Mouse (Mus musculus) heart, adult 9 months (tissue): ENCODE data around the gene 4930404N11Rik.

Experiments
- DNase-seq, 2 experiments: peaks; one replicate each; pipeline ENCODE4 v3.0.0; 2022; ENCODE audit warnings: low spot score in 2 of 2

The 4930404N11Rik gene

DNA sequence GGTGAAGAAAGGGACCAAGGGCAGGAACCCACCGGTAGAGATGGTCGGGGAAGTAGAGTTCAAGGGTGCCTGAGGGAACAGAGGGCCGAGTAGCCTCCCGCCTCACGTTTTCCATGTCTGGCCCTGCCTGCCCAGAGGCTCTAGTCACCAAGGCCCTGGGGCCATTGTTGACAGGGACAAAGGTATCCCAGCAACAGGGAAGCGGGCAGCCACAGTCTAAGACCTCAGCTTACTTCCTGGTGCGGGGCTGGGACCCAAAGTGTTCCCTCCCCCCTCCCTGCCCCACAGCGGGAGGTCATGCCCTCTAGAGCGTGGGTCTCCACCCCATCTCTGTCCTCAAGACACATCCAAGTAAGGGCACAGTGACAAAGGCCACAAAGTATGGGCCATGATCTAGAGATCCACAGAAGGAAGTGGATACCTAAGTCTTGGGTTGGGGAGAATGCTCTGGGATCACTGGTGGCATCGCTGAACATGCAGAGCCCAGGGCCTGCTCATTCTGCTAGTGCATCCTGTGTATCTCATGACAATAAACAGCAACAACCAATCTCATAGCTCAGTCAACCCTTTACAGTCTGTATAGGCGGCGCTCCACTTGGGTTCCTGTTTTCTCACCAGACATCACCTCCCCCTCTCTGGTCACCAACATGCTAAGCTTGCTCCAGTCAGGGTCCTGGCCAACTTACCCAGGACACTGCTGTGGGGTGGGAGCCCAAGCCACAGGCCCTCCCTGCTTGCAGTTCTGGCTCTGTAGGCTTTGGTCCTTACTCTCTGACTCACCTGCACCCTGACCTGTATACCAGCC, at the start of gene 4930404N11Rik:
Gene 4930404N11Rik (minus strand): TSS at position 145 of the 805 bp plus-strand sequence.
- DNase-seq = no peak

DNA sequence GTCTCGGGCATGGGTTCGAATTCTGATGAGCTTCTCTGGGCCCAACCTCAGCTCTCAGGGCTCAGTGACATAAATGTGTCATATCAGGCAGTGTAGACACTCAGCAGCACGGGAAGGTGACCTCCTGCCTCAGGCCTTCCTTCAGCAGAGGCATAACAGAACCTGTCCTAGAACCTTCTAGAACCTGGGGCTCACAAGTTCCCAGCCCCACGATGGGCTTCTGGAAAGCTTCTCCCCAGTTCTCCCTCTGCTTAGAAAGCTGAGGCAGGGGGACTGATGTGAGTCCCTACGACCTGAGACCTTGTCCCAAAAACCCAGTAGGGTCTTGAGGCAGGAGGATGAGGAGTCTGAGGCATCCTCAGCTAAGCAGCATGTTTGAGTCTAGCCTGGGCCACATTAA, 49.5 kb upstream of the 4930404N11Rik start:
- DNase-seq = peak in 1 of 2 experiments; percentile 30

DNA sequence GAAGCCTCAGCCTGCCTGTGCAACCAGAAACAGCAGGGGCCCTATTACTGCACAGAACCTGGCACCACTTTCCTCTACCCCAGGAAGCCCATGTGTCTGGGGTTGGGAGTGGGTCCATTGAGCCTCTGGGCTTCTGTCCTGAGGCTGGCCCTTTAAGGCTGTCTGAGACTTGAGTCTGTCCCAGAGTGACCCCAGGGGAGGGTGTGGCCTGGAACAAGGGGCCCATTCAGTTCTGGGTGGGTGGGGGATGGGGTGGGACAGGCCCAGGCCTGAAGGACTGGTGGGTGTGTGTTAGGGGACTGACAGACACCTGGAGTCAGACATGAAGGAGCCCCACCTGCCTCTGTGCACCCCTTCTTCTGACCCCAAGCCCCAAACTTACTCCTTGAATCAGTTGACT, 49.1 kb upstream of the 4930404N11Rik start:
- peak; percentile 70 to 73 for DNase-seq

DNA sequence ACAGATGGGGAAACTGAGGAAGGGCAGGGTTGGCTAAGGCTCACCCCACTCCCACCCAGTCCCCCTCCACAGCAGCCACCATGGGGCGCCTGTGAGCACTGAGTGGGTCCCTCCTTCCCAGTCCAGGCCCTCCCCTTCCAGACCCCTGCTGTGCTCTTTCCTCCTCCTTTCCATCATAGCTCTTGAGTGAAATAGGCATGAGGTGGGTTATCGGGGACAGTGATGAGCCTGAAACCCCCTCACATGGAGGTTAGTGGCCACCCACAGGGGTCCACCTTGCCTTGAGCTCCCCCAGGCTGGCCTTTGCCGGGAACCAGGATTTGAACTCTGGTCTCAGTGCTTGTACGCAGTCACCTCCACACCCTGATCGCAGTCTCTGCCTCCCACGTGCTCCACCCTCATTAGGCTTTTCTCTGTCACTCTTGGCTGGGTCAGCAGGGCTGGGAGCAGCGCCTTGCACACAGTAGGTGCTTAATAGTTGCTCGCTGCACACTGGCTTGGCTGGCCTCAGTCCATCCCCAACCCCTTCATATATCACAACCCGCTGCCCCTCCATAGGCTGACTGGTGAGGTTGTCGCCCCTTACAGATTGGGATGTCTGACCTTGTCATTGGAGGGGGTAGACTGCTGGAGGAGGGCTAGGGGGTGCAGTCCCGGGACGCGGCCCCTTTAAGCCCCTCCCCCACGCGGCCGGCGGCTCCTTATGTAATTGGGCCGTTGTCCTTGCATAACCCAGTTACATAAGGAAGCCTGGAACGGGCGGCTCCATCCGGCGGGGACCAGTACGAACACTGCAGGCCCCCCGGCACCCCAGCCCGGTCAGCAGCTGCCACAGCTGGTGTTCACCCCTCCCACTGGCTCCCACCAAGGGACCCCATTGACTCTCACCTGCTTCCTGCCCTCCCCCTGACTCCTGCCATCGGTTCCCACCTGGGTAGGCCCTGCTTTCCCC, 48.0 kb upstream of the 4930404N11Rik start:
- peak; percentile 93 to 94 for DNase-seq

DNA sequence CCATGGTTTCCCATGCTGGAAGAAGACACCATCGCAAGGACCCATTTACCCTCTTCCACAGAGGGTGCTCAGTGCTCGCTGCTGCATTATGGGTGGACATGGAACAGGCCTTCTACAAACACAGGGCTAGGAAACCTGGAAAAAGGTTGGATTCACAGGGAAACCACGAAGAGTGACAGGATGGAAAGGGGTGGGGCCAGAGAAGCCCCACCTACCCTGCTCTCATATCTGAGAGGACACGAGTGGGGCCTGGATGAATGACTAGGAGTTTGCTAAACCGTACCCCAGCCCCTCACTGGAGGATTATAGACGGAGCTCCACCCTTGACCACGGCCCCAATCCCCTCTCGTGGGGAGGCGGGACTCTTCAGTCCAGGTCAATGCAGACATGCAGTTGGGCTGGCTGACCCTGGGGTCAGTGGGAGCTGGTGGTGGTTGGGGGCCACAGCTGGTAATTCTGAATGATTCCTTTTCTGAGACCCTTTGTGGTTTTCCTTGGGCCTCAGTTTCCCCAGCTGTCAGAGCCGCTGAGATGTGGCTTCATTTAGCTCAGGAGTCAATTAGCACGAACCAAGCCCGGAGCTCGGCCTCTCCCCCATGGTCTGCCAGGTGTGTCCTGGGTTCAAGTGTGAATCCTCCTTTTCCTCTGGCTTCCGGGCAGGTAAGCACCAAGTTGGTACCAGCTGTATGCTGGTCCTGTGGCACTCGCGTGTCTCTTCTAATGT, 47.1 kb upstream of the 4930404N11Rik start:
- no peak for DNase-seq

DNA sequence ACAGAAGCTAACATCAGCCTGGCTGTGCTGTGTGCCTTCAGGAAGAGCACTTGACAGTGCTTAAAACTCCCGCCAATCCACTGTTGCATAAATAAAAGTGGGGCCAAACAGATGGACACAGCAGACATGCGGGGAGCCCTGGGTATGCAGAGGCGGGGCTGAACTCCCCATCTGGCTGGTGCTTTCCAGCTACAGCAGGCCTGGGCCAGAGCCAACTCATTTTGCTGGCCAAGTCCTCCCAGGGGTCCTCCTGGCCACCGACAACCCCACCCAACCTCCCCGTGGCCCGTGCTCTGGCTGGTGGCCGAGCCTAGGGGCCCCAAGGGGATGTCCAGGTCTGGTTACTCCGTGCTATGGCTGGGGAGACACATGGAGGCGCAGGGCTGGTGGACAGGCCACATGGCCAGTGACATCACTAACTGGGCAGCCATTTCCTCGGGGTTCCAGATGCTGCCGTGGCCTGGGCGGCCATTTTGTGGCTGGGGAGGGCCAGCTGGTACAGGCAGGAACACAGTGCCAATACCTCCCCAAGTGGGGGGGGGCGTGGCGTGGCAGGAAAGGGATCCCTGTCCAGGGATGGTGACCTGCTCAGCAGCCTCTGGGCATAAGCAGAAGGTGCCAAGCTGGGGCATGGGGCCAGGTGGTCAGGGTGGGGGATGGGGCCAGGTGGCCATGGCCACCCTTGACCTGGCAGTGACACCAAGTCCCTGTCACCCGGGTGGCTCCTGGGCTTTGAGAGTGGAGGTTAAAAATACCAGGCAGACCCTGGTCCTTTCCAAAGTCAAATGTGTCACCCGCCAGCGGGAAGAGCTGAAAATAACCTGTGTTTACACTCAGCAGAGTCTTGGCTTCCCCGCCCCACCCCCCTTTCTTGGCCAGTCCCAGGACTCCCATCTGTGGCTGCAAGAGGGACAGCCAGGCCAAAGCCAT, 46.1 kb upstream of the 4930404N11Rik start:
- peak; percentile 97 to 99 for DNase-seq

DNA sequence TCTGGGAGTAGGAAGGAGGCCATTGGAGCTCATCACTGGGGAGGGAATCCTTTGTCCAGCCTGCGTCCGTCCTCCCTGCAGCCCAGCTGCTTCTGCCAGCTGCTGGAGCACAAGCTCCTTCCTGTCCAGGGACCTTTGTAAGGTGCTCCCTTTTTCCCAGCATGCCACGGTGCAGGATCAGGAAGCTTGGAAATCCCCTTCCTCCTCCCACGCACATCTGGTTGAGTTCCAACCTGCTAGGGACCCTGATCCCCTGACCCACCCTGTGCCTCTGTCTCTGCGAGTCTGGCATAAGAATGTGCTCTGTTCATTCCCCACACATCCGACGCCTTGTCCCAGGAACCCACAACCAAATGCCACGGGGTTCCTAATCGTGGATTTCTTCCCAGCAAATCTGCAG, 45.4 kb upstream of the 4930404N11Rik start:
- peak; percentile 77 to 82 for DNase-seq

DNA sequence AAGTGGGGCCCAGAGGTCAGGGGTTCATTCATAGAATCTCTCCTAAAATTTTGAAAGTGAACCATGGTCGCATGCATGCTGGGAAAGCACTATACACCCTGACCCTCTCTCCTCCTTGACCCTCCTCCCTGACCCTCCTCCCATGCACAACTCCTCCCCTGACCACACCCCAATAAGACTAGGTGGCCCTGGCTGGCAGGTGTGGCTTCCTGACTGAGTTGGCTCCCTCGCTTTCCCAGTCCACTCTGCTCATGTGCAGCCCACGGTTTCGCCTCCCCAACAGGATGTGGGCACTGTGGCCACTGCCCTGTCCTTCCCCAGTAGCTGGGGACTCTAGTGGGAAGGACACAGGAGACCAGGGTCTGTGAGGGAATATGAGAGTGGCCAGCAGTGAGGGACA, 44.7 kb upstream of the 4930404N11Rik start:
- DNase-seq = no peak

DNA sequence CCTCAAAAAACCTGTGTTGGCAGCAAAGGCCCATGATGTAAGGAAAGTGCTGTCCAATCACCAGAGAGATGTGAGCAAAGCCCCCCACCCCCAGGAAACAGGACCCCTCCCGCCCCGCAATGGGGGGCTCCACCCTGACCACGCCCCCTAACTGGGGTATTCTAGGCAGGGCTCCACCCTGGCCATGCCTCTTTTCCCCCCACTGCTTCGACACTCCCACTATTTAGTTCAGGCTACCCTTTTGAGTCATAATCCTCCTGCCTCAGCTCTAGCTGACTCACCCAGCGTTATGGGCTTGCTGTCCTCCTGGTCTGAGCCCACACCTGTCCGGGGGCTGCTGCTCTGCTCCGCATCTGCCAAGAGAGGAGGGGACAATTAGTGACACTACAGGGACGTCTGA, 43.7 kb upstream of the 4930404N11Rik start:
- no peak for DNase-seq

DNA sequence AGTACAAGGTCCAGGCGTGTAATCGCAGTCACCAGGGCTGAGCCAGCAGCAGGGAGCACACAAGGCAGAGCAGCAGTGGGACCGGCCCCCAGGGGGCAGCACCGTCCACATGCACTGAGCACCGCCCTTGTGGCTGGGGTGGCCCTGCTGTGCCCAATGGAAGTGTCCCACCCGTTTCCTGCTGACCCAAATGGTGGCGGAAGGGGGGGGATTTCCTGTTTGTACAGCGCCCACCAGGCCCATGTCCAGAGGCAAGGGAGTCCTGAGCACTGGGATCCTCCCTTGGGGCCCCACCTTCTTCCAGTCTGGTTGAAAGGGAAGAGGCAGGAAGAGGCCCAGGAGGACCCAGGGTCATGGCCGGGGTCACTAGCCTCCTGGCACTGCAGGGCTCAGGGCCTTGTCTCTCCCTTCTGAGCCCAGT, 43.3 kb upstream of the 4930404N11Rik start:
- peak; percentile 90 to 95 for DNase-seq

DNA sequence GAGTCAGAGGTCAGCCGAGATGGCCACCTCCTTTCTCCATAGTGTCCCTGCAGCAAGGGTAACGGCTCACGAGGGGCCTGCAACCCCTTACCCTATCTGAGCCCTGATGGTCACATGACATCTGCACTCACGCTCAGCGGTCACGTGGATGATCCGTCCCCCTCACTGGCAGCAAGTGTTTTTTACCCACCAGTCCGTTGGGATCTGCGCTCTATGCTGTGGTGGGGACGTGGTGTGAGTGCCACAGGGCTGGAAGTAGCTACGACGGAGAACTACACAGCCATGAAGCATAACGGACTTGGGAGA, 42.8 kb upstream of the 4930404N11Rik start:
- no peak for DNase-seq

DNA sequence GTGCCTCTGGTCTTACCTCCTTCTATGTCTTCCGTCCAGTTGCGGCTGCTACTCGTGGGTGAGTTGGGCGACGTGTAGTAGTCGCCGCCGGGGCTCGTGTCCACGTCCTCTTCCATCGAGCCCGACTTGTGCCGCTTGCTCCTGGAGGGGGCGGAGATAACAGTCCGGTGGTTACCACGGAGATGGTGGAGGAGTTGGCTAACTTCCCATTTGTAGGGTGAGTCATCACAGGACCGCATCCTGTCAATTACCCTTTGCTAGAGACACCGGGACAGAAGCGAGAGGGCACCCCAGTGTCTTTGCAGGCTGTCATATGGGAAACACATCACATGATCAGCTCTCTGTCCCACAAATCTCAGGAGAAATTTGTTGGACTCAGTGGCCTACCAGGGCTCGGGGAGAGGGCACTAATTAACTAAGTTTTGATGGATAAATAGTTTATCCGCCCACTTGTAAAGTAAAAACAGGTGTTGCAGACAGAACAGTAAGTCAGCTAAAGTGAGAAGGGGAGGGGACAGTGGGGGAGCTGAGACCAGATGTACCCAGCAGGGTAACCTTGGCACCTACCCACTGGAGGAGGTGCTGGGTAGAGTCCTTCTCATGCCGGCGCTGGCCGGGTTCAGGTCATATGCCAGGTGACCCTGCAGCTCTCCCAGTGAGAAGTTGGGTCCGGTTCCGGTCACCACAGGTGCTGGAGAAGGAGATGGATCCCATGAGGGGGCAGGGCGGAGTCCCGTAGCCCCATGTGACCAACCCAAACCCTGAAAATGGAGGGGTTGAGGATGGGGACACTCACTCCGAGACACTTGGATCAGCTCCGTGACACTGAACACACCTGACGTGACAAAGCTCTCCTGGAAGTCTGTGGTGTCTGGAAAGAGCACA, 42.2 kb upstream of the 4930404N11Rik start:
- peak; percentile 92 to 93 for DNase-seq

DNA sequence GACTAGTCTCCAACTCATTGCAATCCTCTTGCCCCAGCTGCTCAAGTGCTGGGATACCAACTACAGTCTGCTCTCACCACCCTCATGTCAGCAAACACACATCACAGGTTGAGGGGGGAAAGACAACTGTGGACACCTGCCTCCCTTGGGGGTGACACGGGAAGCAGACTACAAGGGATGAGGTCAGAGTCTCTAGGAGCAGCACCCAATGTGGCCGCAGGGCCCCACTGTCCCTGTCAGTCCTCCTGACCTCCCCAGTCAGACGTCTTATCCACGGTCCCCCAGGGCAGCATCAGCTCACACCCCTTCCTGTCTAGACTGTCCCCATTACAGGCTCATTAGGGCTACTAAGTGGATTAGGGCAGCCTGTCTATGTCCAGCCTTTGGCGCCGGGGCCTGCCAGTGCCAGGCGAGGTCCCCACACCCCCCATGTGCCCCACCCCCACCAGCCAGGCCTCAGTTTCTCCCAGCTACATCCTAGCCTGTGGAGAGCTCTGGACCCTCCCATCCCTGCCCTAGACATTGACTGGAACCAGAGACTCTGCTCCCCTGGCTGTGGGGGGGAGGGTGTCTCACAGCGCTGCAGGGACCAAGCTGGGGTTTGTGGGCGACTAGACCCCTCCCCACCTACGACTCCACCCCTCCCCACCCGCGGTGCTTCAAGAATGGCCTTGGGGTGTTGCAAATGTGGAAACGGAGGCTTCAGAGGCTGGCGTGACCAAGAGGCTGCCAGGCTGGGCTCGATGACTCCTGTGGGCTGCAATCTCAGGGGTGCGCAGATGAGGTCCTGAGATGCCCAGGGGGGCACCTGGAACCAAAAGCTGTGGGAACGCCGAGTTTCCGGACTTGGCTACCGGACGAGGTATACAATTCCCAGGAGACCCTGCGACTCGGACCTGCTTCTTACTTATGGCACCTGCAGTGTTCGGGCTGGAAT, 41.2 kb upstream of the 4930404N11Rik start:
- no peak for DNase-seq

DNA sequence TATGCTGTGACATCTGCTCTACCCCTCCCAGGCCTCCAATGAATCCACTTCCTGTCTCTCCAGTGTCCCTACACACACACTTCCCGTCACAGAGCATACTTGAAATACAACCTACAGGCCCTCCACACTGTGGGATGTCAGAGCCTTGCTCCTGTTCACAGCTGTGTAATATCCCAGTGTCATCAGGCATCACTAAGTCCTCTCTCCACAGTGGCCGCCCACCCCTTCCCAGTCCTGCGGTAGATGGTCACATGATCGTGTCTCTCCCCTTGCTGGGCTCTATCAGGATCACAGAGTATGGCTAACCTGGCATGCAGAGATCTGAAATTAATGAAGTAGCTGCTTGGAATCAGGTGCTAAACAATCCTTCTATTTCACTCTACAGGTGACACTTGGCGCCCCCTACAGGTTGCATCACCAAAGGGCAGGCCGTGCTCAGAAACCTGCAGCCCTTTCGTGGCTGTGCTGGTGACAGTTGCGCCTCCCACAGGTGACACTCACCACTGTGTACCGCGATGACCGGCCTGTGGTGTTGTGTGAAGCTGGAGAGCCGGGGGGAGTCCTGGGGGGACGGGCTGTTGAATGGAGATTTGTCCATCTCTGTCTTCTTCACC, 40.1 kb upstream of the 4930404N11Rik start:
- no peak for DNase-seq

DNA sequence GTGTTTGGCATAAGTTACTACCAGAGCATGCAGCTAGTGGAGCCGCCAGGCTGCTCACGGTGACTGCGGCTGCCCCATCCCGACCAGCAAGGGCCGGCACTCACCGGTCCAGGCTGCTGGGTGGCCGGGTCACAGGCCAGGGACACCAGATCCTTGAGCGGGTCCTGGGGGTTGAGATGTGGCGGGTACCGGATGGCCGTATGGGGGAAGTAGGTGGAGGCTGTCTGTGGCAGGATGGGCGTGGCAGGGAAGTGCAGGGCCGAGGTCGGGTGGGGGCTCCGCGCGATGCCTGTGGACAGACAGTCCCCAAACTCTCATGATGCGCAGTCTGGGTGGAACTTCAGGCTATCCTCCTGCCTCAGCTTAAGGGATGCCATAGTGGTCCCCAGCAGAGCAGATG, 39.1 kb upstream of the 4930404N11Rik start:
- peak in 1 of 2 experiments; percentile 63 for DNase-seq

DNA sequence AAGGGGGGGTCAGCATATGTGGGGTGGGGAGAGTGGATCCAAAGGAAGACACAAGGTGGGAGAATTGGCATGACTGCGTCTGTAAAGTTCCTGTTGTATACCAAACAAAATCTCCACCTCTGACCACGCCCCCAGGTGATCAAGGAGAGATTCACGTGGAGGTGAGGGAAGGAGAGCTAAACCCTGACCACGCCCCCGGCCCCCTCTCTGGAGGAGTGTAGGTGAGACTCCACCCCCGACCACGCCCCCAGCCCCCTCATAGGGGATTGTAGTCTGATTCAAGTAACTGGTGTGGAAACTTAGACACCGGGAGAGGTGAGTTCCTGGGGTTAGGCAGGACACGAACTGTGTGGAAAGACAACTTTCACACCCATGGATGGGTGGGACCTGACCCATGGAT, 38.5 kb upstream of the 4930404N11Rik start:
- no peak for DNase-seq

DNA sequence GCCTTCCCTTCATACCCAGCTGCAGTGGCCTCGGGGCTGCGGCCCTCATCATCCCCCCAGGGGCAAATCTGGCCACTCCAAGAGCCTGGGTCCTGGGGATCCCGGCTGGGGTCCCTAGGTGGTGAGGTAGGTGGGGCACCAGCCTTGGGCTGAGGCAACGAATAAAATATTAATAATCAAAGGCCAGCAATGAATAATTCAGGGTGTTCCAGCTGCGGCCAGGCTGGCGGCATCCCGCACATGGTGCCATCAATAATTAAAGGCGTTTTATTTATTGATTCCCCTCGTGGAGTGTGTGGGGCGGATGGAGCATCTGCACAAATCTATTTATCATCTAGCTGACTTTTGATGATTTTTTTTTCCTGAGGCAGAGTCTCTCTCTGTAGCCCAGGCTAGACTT, 37.9 kb upstream of the 4930404N11Rik start:
- DNase-seq = no peak

DNA sequence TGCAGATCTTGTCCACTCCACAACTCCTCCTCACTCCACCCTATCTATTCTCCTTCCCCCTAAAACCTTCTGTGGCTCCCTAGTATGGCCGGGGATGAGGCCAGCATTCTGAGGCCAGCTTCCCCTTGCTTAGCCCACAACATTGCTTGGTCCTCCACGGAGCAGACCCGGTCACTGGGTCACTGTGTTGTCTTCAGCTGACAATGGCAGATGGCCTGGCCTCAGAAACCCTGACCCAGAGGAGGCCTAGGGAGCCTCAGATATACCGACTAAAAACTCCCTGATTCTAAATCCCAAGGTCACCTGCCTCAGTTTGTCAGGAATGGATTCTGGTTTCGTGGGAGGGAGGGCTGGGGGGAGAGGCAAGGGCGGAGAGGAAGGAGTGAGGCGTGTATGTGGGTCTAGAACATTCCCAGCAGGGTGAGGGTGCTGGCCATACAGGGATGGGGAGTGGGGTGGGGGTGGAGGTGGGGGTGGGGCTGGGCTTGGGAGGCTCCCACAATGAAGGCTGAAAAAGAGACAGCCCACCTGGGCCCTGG, 36.7 kb upstream of the 4930404N11Rik start:
- DNase-seq = no peak
